In the genomic region with DNA sequence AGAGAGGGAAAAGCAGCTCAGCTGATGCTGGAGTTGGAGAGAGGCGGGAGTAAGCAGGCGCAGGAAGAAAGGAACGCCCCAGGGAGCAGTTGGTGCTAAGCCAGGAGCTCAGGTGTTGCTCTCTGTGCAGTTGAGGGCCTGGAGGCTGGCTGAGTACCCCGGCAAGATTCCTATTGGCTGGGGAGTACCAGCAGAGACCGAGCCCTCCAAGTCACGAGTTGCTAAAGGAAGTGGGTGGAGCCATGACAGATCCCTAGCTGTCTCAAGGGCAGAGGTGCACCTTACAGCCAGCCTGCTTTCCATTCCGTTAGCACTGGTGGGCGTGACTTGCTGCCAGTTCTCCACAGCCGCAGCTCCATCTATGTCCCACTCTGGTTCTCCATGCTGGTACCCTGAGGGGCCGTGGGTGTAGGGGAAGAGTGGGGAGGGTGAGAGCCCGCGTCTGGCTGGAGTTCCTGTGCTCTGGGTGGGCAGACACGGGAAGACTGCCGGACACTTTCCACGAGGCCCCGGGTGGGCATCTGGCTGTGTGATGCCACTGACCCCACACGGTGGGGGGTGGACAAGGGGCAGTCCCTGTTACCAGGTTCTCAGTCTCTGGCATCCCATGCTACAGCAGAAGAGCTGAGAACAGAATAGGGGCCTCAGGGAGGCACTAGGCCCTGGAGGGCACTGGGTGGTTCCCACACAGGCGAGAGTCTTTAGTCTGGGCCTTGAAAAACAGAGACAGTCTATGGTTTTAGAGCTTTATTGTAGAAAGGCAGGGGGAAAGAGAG, we compare ENCODE assay signal across 8 mouse cellular contexts. TPM values are rescaled to one million over a fixed set of nuclear protein-coding genes. Genes with fewer than 3 reads are reported as not detected.
DNase-seq lines count a peak whose midpoint lies in the region; ATAC-seq lines count a peak whose summit lies in the region.

No protein-coding gene starts in this region.

- H3K4me2 ChIP-seq in forebrain, embryonic 16.5 days (ENCODE audit: low read length) = peak overlapping the region; percentile 41

- peak overlapping the region; percentile 26; the same call in 1 of the 2 replicates for H3K4me3 ChIP-seq in forebrain, embryonic 16.5 days (replicated peaks; ENCODE audit: low read length)

- H3K4me1 ChIP-seq in forebrain, embryonic 16.5 days (replicated peaks; ENCODE audit: control insufficient read depth, insufficient read depth, low read length) = peaks cover 10% of the 10 kb centered on the region

- WGBS in forebrain, embryonic 16.5 days = 5% methylated on average over 18 of the region's 18 CpGs

- H3K27ac ChIP-seq in forebrain, embryonic 16.5 days (ENCODE audit: low read length) = no peak overlapping the region

- peak overlapping the region; percentile 31 for H3K9ac ChIP-seq in forebrain, embryonic 16.5 days (replicated peaks; ENCODE audit: low read depth, low read length)

- no peaks in the 10 kb centered on the region for H3K36me3 ChIP-seq in forebrain, embryonic 16.5 days (ENCODE audit: control insufficient read depth, insufficient read depth)

- H3K9me3 ChIP-seq in forebrain, embryonic 16.5 days (ENCODE audit: control insufficient read depth, low read length) = no peaks in the 10 kb centered on the region

- DNase-seq in CD8-positive naive resting alpha-beta T cell, adult 2 months (ENCODE audit: low read depth in 2 of 2, low spot score in 2 of 2) = peak; percentile 48 to 51
- peak; percentile 58 for DNase-seq in adrenal gland, postnatal 14 days
- peak; percentile 85 for DNase-seq in kidney, adult 9 months
- peak; percentile 84 for DNase-seq in lung, postnatal 10 days
- peak; percentile 73 for DNase-seq in retina, postnatal 1 day
- DNase-seq in frontal cortex, postnatal 36 days (ENCODE audit: low spot score in 2 of 2) = no peak
- DNase-seq in right cerebral cortex, postnatal 25 days = no peak

- ATAC-seq in forebrain, embryonic 16.5 days = peak; percentile 89

- no peaks in the 10 kb centered on the region for H3K27me3 ChIP-seq in forebrain, embryonic 16.5 days (replicated peaks; ENCODE audit: control insufficient read depth, insufficient read depth, low read length)

RNA-seq across cellular contexts. Expression of gene Lrrc74b, which starts 6.9 kb away (rescaled TPM):
- total RNA-seq in adrenal gland, postnatal 14 days (2021) = 0.15 and 0.37 TPM in 2 replicates
- 0.38 and 1.0 TPM in 2 replicates for polyA plus RNA-seq in forebrain, embryonic 16.5 days (2015; fragmentation: Nextera tagmentation; extraction: Ambion mirVana)

RNA-seq across cellular contexts. Expression of gene P2rx6, which starts 7.6 kb away (rescaled TPM):
- total RNA-seq in adrenal gland, postnatal 14 days (2021) = 0.45 and 0.56 TPM in 2 replicates
- 1.5 and 1.6 TPM in 2 replicates for polyA plus RNA-seq in forebrain, embryonic 16.5 days (2015; fragmentation: Nextera tagmentation; extraction: Ambion mirVana)

RNA-seq across cellular contexts. Expression of gene Thap7, which starts 23.2 kb away (rescaled TPM):
- total RNA-seq in adrenal gland, postnatal 14 days (2021) = 29.4 and 33.3 TPM in 2 replicates
- polyA plus RNA-seq in forebrain, embryonic 16.5 days (2015; fragmentation: Nextera tagmentation; extraction: Ambion mirVana) = 66.3 and 66.5 TPM in 2 replicates

RNA-seq across cellular contexts. Expression of gene Slc7a4, which starts 28.9 kb away (rescaled TPM):
- total RNA-seq in adrenal gland, postnatal 14 days (2021) = 8.0 and 8.3 TPM in 2 replicates
- 35.0 and 44.5 TPM in 2 replicates for polyA plus RNA-seq in forebrain, embryonic 16.5 days (2015; fragmentation: Nextera tagmentation; extraction: Ambion mirVana)

RNA-seq across cellular contexts. Expression of gene Lztr1, which starts 45.6 kb away (rescaled TPM):
- 75.3 and 75.6 TPM in 2 replicates for total RNA-seq in adrenal gland, postnatal 14 days (2021)
- 130 and 150 TPM in 2 replicates for polyA plus RNA-seq in forebrain, embryonic 16.5 days (2015; fragmentation: Nextera tagmentation; extraction: Ambion mirVana)

Comparison
In these comparisons a context has a peak if more than half of its experiments do, and no peak if none do; other contexts are left out.
1. DNase-seq: peak in CD8-positive naive resting alpha-beta T cell, adult 2 months (2 of 2), adrenal gland, postnatal 14 days (single experiment), kidney, adult 9 months (single experiment), lung, postnatal 10 days (single experiment) and retina, postnatal 1 day (single experiment); none in frontal cortex, postnatal 36 days (0 of 2) and right cerebral cortex, postnatal 25 days (single experiment).